Mouse (Mus musculus) CH12.LX (cell line): ENCODE measurements at regions not wholly inside any gene's neighbourhood (a gene's known extent, or its start where the extent isn't known, plus 50 kb on each side); places are given as distances from the start of the nearest gene placed in this dataset.

Experiments
- CTCF ChIP-seq, 2 experiments: IDR thresholded peaks in 1 of 2; conservative IDR thresholded peaks in 1 of 2; 2 replicates each; pipeline ENCODE4 v1.5.1; 2011 to 2012; ENCODE audit warnings: low read depth in 2 of 2, low read length in 2 of 2, improper control_type of control experiment in 1 of 2, inconsistent platforms in 1 of 2, mild to moderate bottlenecking in 1 of 2, moderate library complexity in 1 of 2
- EP300 ChIP-seq: IDR thresholded peaks from 2 replicates; pipeline ENCODE4 v1.6.1; 2011; ENCODE audit warnings: low read length, improper control_type of control experiment
- HCFC1 ChIP-seq: IDR thresholded peaks from 2 replicates; pipeline ENCODE4 v1.6.1; 2012; ENCODE audit warnings: low read depth, mild to moderate bottlenecking, inconsistent platforms, low read length, improper control_type of control experiment
- MAX ChIP-seq: IDR thresholded peaks from 2 replicates; pipeline ENCODE4 v1.6.1; 2011; ENCODE audit warnings: low read length, improper control_type of control experiment
- MYC ChIP-seq: IDR thresholded peaks from 2 replicates; pipeline ENCODE4 v1.6.1; 2011; ENCODE audit warnings: low read depth, mild to moderate bottlenecking, improper control_type of control experiment, low read length
- NELFE ChIP-seq: IDR thresholded peaks from 2 replicates; pipeline ENCODE4 v1.6.1; 2011; ENCODE audit warnings: low read depth, low read length, improper control_type of control experiment
- POLR2A ChIP-seq: IDR thresholded peaks from 2 replicates; pipeline ENCODE4 v1.6.1; 2011; ENCODE audit warnings: low read depth, mild to moderate bottlenecking, improper control_type of control experiment, low read length
- RCOR1 ChIP-seq: conservative IDR thresholded peaks from 2 replicates; pipeline ENCODE4 v1.6.1; 2012; ENCODE audit warnings: low read depth, mild to moderate bottlenecking, inconsistent platforms, low read length, improper control_type of control experiment
- TCF12 ChIP-seq: IDR thresholded peaks from 2 replicates; pipeline ENCODE4 v1.6.1; 2014; ENCODE audit warnings: low read depth, mild to moderate bottlenecking, inconsistent platforms, low read length, improper control_type of control experiment
- USF1 ChIP-seq: IDR thresholded peaks from 2 replicates; pipeline ENCODE4 v1.6.1; 2014; ENCODE audit warnings: low read depth, mild to moderate bottlenecking, inconsistent platforms, low read length, improper control_type of control experiment
- ZKSCAN1 ChIP-seq: IDR thresholded peaks from 2 replicates; pipeline ENCODE4 v1.6.1; 2012; ENCODE audit warnings: low read depth, inconsistent platforms, low read length, improper control_type of control experiment, borderline replicate concordance

GRCm38 (mm10) chr12:71549336-71549735, 239.7 kb downstream of the Dact1 start:
- TF ChIP-seq ZKSCAN1 (no peak), MYC (no peak), MAX (no peak), CTCF (conservative IDR thresholded peaks at IDR 0.05 in 1 of 2, IDR thresholded peaks at IDR 0.05 in 1 of 2; ENCODE audit: low read depth in 2 of 2, low read length in 2 of 2) (no peak), HCFC1 (no peak), POLR2A (no peak), USF1 (no peak), NELFE (no peak), RCOR1 (no peak), TCF12 (no peak), EP300 (no peak)
